Mouse (Mus musculus) stomach, postnatal 0 days (tissue): ENCODE measurements around the gene Stoml2. TPM values are rescaled to one million over a fixed set of nuclear protein-coding genes. Genes with fewer than 3 reads are reported as not detected.

Experiments used
- ATAC-seq: fragments of 200-750 bp; cut with Nextera tagmentation; 2 replicates; pipeline ENCODE4 v1.8.0; 2017; ENCODE audit not compliant: low FRiP score, low TSS enrichment
- DNase-seq: peaks from one replicate; pipeline ENCODE4 v3.0.0-alpha.2; 2016; ENCODE audit warnings: low spot score
- H3K27ac ChIP-seq: fragments of 300-500 bp; sonication (generic); replicated peaks from 2 replicates; pipeline ENCODE4 v1.5.1; 2014; ENCODE audit warnings: mild to moderate bottlenecking, control low read depth
- H3K27me3 ChIP-seq: fragments of 300-500 bp; sonication (generic); 2 replicates; pipeline ENCODE4 v1.6.1; 2014; ENCODE audit warnings: low read length; ENCODE audit not compliant: control insufficient read depth, insufficient read depth
- H3K36me3 ChIP-seq: fragments of 300-500 bp; sonication (generic); 2 replicates; pipeline ENCODE4 v1.6.1; 2014; ENCODE audit warnings: low read length, mixed read lengths; ENCODE audit not compliant: control insufficient read depth, insufficient read depth
- H3K4me1 ChIP-seq: fragments of 300-500 bp; sonication (generic); replicated peaks from 2 replicates; pipeline ENCODE4 v1.6.1; 2014; ENCODE audit warnings: antibody characterized with exemption; ENCODE audit not compliant: control insufficient read depth, insufficient read depth
- H3K4me2 ChIP-seq: fragments of 300-500 bp; sonication (generic); replicated peaks from 2 replicates; pipeline ENCODE4 v1.6.1; 2014; ENCODE audit warnings: low read depth, mild to moderate bottlenecking, control low read depth, moderate library complexity
- H3K4me3 ChIP-seq: fragments of 300-500 bp; sonication (generic); 2 replicates; pipeline ENCODE4 v1.5.1; 2014; ENCODE audit warnings: low read depth, low read length, control low read depth
- H3K9ac ChIP-seq: fragments of 300-500 bp; sonication (generic); 2 replicates; pipeline ENCODE4 v1.6.1; 2014; ENCODE audit warnings: mild to moderate bottlenecking, low read length, control low read depth, mixed read lengths
- H3K9me3 ChIP-seq: fragments of 300-500 bp; sonication (generic); 2 replicates; pipeline ENCODE4 v1.6.1; 2016; ENCODE audit warnings: low read length; ENCODE audit not compliant: control insufficient read depth
- CTCF ChIP-seq: IDR thresholded peaks from 2 replicates; pipeline ENCODE4 v1.5.1; 2016; ENCODE audit warnings: antibody characterized with exemption, low read depth, mild to moderate bottlenecking, moderate library complexity
- EP300 ChIP-seq: optimal IDR thresholded peaks from 2 replicates; pipeline ENCODE3; 2016; ENCODE audit warnings: antibody characterized with exemption
- WGBS: fragments of 180-500 bp; shearing (Covaris S2); extraction: QIAGEN DNeasy Blood & Tissue Kit; methylation state at CpG from one replicate; pipeline ENCODE4 v1.1.7; 2014; 5-methylcytosine and 5-hydroxymethylcytosine counted together
- polyA plus RNA-seq: library from polyadenylated mRNA; unstranded; fragments of >200 nt; fragmentation: Nextera tagmentation; extraction: Ambion mirVana; gene quantifications from 2 replicates; pipeline ENCODE4 v1.2.1, GENCODE M21; 2015

Gene Stoml2
- polyA plus RNA-seq, 1 experiment from 2014 or later = 151 TPM

DNA sequence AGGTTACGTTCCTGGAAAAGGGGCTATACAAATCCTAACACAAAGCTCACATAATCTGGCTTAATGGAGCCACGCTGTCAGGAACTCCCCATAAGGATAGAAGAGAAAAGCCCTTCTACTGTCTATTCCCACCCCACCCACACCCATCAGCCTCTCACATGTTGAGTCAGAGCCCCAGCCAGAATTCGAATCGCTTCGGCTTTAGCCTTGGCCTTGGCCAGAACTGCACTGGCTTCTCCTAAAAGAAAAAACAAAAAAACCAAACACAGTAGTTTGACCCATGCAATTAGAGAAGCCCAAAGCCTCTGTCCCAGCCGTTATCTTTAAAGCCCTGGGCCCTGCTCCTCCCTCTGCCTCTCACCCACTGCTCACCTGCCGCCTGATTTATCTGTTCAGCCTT is 2.4 kb downstream of the Stoml2 start:
- Histone ChIP-seq H3K4me1 (peaks cover 6% of the 10 kb centered on the region; the same call in 1 of the 2 replicates), H3K27ac (no peak overlapping the region), H3K36me3 (peaks cover 12% of the 10 kb centered on the region; the same call in 1 of the 2 replicates), H3K27me3 (no peaks in the 10 kb centered on the region), H3K9me3 (no peaks in the 10 kb centered on the region), H3K4me3 (no peak overlapping the region), H3K9ac (no peak overlapping the region), H3K4me2 (no peak overlapping the region)
- WGBS = 87% methylated on average over 7 of the region's 7 CpGs
- TF ChIP-seq CTCF (no peak), EP300 (no peak)
- DNase-seq = no peak
- ATAC-seq = no peak

DNA sequence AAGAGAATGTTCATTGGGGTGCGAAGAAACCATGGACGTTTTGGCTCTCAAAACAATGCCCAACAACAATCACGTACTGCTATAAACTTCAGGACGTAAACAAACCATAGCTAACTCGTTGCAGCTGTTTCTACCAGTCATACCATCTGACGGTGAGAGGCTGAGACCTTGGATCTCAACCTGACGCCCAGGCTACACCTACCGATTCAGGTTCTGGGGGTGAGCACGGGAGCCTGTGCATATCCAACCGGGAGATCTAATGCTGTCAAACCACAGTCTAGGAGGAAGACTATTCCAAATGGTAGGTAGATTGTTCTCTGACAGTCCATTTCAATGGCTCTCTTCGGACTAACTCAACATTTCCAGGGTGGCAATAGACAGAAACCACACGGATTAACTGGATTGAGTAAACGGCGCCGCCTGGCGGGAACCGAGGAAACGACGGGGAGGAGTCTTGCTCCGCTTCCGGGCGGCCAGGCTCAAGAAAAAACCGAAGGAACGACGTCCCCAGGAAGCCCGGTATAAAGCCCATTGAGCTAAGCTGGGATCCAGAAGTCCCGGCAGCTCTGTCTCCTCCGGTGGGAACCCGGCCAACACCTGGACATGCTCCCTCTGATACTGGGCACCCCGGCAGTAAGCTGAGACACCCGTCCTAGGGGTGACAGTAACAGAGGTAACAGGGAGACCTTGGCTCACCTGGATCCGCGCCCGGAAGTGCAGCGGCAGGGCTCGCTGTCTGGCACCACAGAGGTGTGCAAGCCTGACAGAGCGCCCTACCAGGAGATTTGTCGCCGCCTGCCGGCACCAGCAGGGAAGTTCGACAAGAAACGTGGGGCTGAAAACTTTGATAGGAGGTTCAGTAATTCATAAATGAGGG is 6.2 kb downstream of the Stoml2 start, which contains the start of gene Pigo:
Pigo (minus strand) TSS at position 736 of the 877 bp plus-strand sequence.
- Histone ChIP-seq H3K27ac (peak within 1 kb of the TSS; percentile 93), H3K4me3 (peak within 1 kb of the TSS; percentile 59), H3K36me3 (peaks cover 17% of the 10 kb centered on the region; the same call in 1 of the 2 replicates), H3K9ac (peak within 1 kb of the TSS; percentile 61), H3K9me3 (no peaks in the 10 kb centered on the region), H3K27me3 (no peaks in the 10 kb centered on the region), H3K4me1 (peaks cover 6% of the 10 kb centered on the region; the same call in 1 of the 2 replicates), H3K4me2 (peak within 1 kb of the TSS; percentile 72)
- TF ChIP-seq CTCF (peak; percentile 84), EP300 (no peak)
- WGBS = 6% methylated on average over 42 of the region's 42 CpGs
- ATAC-seq (peak; percentile 93), DNase-seq (peak; percentile 97)

DNA sequence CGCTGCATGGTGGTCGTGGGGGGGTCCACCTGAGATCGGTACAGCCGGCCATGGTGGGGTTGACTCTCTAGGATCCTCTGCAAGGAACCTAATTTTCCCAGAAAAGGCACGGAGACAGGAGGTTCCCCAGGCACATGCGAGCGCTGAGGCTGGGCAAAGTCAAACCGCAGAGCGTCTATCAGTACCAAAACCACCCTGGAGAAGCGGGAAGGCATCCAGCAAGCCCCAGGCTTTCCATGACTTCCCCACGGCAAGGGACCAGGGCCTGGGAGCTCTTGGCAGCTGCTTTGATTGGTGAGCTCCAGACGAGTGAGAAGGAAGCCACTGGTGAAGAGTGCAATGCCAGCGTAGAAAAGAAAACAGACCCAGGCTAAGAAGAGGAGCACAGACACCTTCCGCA is 6.8 kb downstream of the Stoml2 start:
- 69% methylated on average over 14 of the region's 14 CpGs for WGBS

DNA sequence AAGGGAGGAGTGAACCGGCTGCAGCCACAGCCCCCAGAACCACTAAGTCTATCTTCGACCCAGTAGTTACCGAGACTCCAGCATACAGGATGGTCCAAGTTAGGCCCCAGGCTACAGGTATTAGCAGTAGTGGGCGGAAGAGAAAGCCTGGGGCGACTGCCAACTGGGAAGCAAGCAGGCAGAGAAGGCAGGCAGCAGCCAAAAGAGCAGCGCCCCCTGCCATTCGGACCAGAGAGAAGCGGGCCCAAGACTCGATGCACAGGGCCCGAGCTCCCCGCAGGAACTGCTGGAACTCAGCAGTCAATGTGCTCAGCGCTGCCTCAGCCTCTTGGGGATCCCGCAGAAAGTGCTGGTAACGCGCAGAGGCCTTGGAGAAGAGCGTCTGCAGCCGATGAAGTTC is 10.2 kb downstream of the Stoml2 start:
- WGBS = 85% methylated on average over 17 of the region's 17 CpGs
- Histone ChIP-seq H3K4me3 (no peak overlapping the region), H3K4me1 (peaks cover 4% of the 10 kb centered on the region; the same call in 1 of the 2 replicates), H3K9me3 (no peaks in the 10 kb centered on the region), H3K4me2 (no peak overlapping the region), H3K27ac (no peak overlapping the region), H3K27me3 (no peaks in the 10 kb centered on the region), H3K9ac (no peak overlapping the region), H3K36me3 (peaks cover 17% of the 10 kb centered on the region)
- peak; percentile 11; the same call in 1 of the 2 replicates for TF ChIP-seq CTCF
- TF ChIP-seq EP300 = no peak
- DNase-seq (no peak), ATAC-seq (no peak)

More for the DNA sequence above, 6.8 kb downstream of the Stoml2 start:
- Histone ChIP-seq H3K27ac (peak overlapping the region; percentile 93), H3K9me3 (no peaks in the 10 kb centered on the region), H3K4me2 (peak overlapping the region; percentile 72), H3K36me3 (peaks cover 17% of the 10 kb centered on the region; the same call in 1 of the 2 replicates), H3K9ac (peak overlapping the region; percentile 61), H3K4me1 (peaks cover 4% of the 10 kb centered on the region; the same call in 1 of the 2 replicates), H3K4me3 (peak overlapping the region; percentile 59), H3K27me3 (no peaks in the 10 kb centered on the region)
- no peak for ATAC-seq
- TF ChIP-seq EP300 = no peak
- TF ChIP-seq CTCF = no peak
- no peak for DNase-seq

DNA sequence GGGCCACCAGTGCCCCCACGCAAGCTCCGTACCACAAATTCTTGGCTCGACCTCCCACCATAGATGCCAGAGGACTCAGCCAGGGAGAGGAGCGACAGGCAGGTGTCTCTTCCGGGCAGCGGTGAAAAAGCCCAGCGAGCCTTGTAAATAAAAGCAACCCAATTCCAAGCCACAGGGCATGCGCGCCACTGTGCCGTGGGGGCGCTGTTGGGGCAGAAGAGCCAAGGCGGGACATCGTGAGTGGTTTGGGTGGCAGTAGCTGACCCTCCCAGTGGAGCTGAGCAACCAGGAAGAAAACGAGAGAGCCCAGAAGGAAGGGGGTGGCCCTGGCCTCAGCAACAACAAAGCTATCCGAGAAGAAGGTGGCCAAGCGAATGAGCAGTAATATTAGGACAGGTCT is 10.6 kb downstream of the Stoml2 start:
- H3K4me1 ChIP-seq = peaks cover 4% of the 10 kb centered on the region; the same call in 1 of the 2 replicates
- H3K4me2 ChIP-seq = no peak overlapping the region
- no peaks in the 10 kb centered on the region for H3K9me3 ChIP-seq
- H3K27ac ChIP-seq = no peak overlapping the region
- H3K4me3 ChIP-seq = no peak overlapping the region
- H3K9ac ChIP-seq = no peak overlapping the region
- DNase-seq (no peak), ATAC-seq (no peak)
- TF ChIP-seq EP300 (no peak), CTCF (no peak)
- WGBS = 89% methylated on average over 16 of the region's 16 CpGs
- peaks cover 17% of the 10 kb centered on the region for H3K36me3 ChIP-seq
- no peaks in the 10 kb centered on the region for H3K27me3 ChIP-seq
